Mouse (Mus musculus) brain, embryonic 14.5 days (tissue): Measurements from ENCODE around the gene Kif18b.

ENCODE experiments used
- CTCF ChIP-seq: fragments of 200-500 bp; IDR thresholded peaks from 2 replicates; pipeline ENCODE4 v1.5.1; 2012; ENCODE audit warnings: inconsistent platforms, mild to moderate bottlenecking, moderate library complexity, borderline replicate concordance; ENCODE audit not compliant: insufficient read depth, insufficient read length; ENCODE audit errors: extremely low read depth
- POLR2A ChIP-seq: fragments of 200-500 bp; IDR thresholded peaks from 2 replicates; pipeline ENCODE4 v1.6.1; 2012; ENCODE audit warnings: mild to moderate bottlenecking, inconsistent platforms, borderline replicate concordance; ENCODE audit not compliant: poor library complexity, insufficient read depth, insufficient read length, severe bottlenecking; ENCODE audit errors: extremely low read depth

DNA sequence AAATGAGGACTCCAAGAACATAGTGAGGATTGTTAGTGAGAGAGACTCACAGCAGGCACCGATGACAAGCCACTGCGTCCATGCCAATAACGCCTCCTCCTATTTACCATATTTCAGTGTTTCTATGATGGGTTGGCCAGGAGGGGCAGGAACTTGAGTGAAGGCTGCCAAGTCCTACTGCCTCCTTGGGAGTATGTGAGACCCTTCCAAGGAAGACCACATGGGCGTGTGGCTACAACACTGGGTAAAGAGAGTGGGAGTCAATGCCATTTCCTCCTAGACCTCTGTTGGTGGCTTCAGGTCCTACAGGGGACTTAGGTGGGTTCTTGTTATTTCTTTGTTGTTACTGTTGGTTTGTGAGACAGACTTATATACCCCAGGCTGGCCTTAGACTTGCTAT lies 23.7 kb downstream of the Kif18b start:
- no peak for TF ChIP-seq CTCF
- TF ChIP-seq POLR2A: no peak
